Mouse (Mus musculus) testis, postnatal 14 days (tissue): ENCODE results near the gene Gpr39.
A peak's percentile ranks its signal among the peaks of the same experiment; 100 is the strongest.

Source experiments
- DNase-seq: peaks from one replicate; pipeline ENCODE4 v3.0.0; 2021; ENCODE audit warnings: low spot score

Gpr39 gene

GRCm38 (mm10) chr1:125694338-125694737, 17.5 kb downstream of the Gpr39 start:
- DNase-seq: no peak

DNA sequence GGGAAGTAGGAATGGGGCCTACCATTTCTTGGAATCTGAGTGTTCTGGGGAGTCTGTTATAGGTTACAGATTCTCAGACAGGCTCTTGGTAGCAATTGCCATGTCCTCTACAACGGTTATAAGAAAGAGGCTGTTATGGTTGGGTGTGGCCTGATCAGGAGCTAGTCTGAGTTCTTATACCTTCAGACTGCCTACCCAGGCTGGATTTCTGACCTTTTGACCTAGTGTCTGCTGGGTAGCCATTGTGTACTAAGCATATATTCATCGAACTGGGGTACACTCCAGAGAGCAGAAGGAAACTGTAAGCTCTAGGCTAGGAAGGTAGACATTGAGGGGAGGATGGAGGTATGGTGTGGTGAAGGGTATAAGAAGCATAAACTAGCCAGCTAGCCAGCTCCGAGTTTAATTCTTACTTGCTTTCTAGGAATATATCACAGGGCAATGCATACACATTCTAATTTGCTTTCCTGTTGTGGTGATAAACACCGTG, 24.4 kb downstream of the Gpr39 start:
- DNase-seq: no peak

- DNase-seq: no peak
These were observed 25.0 kb downstream of the Gpr39 start for GRCm38 (mm10) chr1:125701773-125702172.

DNA sequence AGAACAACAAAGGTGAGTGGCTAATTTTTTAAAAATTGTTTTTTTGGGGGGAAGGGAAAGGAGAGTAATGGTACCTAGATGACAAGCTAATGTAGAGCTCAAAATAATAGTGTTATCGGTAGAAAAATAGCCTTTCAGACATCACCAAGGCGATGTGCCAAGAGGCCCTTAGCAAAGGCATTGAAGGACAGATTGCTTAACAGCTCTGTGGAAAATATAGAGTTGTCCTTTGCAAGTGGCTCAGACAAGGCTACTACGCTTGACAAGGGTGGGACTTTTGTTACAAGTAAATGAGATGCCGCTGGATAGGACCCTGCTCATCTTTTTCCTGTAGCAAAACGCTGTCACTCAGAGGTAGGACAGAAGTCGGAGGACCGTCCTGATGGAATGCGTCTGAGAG, 25.5 kb downstream of the Gpr39 start:
- no peak for DNase-seq

DNA sequence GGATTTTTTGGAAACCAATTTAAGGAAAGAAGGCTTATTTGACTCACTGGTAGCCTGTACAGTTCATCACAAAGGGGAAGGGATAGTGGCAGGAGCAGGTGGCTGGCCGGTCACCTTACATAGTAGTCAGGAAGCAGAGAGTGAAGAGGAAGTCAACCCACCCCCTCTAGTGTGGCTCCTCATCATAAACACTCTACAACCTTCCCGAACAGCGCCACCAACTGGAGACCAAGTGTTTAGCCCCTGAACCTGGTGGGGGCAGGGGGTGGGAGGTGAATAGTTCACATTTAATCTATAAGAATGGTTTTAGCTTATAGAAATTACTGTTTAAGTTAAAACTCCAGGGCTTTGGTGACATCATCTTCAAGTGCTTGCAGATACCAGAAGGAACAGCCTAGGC, 28.6 kb downstream of the Gpr39 start:
- no peak for DNase-seq

GRCm38 (mm10) chr1:125715286-125715685, 38.5 kb downstream of the Gpr39 start:
- no peak for DNase-seq

- no peak for DNase-seq
These were observed 39.4 kb downstream of the Gpr39 start for GRCm38 (mm10) chr1:125716241-125716640.

- DNase-seq: no peak
These were observed 41.1 kb downstream of the Gpr39 start for GRCm38 (mm10) chr1:125717906-125718305.

GRCm38 (mm10) chr1:125719127-125719526, 42.3 kb downstream of the Gpr39 start:
- no peak for DNase-seq

DNA sequence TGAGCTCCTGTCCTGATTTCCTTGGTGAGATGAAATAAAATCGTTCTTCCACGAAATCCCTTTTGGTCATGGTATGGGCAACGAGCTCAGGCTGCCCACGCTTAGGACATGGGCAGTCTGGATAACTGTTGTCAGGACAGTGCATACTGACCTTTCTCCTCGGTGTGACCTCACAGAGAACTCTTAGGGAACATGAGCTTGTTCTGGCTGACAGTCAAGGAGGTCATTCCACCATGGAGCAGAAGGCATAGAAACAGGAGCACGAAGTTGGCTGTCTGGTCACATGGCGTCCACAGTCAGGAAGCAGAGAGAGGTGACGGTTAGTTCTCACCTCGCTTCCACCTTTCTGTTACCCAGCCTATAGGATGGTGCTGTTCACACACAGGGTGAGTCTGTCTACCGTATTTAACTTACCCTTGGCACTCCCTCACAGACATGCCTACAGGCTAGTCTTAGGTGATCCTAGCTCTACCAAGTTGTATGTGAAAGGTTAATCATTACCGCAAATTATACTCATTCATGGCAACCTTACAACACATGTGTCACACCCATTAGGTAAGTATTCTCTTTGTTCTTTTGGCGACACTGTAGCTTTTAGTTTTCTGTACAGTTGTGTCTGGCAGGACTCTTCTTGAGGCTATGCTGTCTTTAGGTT, 44.4 kb downstream of the Gpr39 start:
- no peak for DNase-seq

DNA sequence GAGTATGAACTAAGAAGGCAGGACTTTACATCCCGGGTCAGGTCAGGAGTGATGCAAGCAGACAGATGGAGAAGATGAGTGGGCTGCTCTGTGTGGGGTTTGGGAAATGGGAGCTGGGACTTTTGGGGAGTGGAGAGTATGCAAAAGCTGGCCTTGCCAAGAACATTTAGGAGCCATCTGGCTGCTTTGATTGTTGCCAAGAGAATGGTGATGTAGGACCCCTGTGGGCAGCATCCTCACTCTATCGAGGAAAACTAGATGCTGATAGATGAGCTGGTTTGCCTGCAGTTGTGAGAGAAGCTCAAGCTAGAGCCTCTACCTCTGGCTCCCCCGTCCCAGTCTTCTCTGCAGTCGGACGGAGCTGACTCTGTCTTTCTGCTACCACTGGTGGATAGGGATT, 47.5 kb downstream of the Gpr39 start:
- DNase-seq: no peak

DNA sequence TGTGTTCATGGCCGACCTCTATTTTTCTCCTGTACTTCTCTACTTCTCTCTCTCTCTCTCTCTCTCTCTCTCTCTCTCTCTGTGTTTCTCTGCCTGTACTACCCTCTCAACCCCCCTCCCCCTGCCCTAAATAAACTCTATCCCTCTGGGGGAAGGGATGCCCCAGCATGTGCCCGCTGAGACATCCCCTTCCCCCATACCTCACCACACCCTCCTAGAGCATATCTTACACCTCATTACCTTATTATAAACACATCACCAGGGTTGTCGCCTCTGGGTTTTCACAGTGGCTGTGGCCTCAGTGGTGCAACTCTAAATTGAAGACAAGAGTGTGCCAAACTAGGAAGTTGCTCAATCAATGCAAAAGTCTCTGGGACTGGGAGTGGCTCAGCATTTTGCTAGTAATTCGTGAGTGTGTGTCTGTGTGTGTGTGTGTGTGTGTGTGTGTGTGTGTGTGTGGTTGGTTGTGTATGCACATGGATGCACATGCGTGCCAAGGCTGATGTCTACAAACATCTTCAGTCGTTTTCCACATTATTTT, 52.3 kb downstream of the Gpr39 start:
- no peak for DNase-seq

DNA sequence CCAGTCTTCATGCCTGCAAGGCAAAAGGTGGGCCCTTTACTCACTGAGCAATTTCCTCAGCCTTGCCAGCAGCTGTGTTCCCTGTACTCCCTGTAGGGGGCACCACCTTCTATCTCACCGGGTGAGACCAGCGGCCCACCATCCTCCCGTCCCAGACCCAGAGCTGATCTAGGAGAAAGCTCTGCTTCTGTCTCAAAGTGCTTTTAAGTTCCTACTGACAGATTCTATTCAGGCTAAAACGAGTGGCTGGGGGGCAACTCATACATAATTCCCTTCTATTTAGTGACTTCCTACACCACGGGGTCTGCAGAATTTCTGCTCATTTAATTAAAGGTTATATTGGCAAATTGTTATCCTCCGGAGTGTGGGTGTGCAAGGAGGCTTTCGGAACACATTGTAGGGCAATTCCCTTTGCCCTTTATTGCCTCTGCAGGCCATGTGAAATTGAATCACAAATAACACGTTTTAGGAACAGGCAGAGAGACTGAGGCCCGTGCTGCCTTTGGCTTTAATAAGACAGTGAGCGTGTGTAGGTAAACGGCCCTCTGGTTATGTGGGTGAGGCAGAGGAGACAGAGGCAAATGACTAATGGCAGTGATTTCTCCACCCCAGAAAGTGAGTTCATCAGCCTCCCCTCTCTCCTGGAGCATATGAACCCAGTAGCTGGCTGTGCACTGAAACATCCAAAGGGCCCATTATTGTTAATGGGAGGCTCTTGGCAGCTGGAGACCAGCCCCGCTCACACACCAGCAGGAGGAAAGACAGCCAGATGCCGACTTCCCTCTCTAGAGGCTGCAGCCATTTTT, 53.1 kb downstream of the Gpr39 start:
- DNase-seq: no peak

- no peak for DNase-seq
These were observed 53.7 kb downstream of the Gpr39 start for GRCm38 (mm10) chr1:125730537-125730880.

GRCm38 (mm10) chr1:125731854-125732253, 55.1 kb downstream of the Gpr39 start:
- no peak for DNase-seq

GRCm38 (mm10) chr1:125744766-125745165, 68.0 kb downstream of the Gpr39 start:
- DNase-seq: no peak

- DNase-seq: no peak
These were observed 78.7 kb downstream of the Gpr39 start for GRCm38 (mm10) chr1:125755335-125755996.

DNA sequence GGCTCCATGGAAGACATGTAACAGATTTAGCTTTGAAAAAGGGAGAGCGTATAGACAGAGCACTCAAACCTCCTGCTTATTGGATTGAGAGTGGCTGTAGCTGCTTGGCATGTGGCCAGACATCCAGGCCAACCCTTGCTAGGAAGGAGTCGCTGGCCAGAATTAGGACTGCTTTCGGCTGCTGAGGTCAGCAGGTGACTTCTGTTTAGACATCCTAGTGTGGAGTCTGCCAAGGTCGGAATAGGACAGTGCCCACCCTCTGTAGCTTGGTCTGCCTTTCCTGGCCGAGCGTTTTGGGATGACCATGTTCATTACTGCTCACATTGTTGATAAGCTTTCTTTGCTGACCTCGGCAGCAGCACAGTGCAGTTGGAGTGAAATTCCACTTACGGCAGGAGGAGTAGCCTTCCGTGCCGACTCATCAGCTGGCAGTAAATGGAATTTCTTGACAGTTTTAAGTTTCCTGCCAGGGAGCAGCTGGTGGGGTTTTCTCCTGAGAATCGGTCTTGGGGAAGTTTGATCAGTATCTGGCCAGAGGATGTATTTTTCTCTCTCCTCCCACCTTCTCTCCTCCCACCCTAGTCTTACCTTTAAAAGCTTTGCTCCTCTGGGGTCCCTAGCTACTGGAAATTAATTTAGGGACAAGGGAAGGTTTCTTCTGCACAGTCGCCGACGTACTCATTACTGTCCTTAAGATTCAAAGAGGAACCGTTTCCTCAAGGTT, 83.3 kb downstream of the Gpr39 start:
- peak; percentile 5 for DNase-seq

GRCm38 (mm10) chr1:125760696-125761025, 83.9 kb downstream of the Gpr39 start:
- no peak for DNase-seq

- DNase-seq: no peak
These were observed 85.3 kb downstream of the Gpr39 start for GRCm38 (mm10) chr1:125762076-125762475.

DNA sequence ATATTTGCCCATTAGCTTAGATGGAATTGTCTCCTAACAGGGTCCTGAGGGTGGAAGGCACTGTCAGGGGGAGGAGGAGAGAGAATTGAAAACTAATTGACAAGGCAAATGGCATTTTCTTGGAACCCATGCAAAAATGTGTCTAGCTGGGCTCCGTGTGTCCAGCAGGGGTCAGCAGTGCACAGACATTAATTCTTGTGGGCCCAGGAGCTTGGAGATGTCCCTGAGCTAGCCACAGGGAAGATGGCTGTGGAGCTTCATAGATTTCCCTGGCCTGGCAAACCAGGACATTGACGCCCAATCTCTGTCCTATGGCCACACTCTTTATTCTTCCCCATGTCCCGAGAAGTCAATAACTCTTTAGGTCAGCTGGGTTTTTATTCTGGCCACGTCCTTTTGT, 113.0 kb downstream of the Gpr39 start:
- no peak for DNase-seq

- DNase-seq: no peak
These were observed 123.7 kb downstream of the Gpr39 start for GRCm38 (mm10) chr1:125800506-125800905.
